Mouse (Mus musculus): ENCODE measurements around the gene Samm50. TPM values are rescaled to one million over a fixed set of nuclear protein-coding genes. Genes with fewer than 3 reads are reported as not detected.

Gene Samm50
- total and polyA plus RNA-seq, 2 experiments from 2014 or later, result 39.7 to 90.9 TPM

GRCm38 (mm10) chr15:84230661-84231060, 38.6 kb downstream of the Samm50 start:
- H3K9me3 ChIP-seq (ENCODE audit: low read length), result no peaks in the 10 kb centered on the region
- H3K27me3 ChIP-seq (ENCODE audit: insufficient read depth, low read length), result no peaks in the 10 kb centered on the region
- no peak overlapping the region for H3K9ac ChIP-seq (replicated peaks; ENCODE audit: low read length, poor library complexity, severe bottlenecking)
- peaks cover 25% of the 10 kb centered on the region for H3K4me1 ChIP-seq (ENCODE audit: insufficient read depth, low read length)
- ATAC-seq (ENCODE audit: low FRiP score) (no peak), DNase-seq (ENCODE audit: low spot score) (no peak)
- no peak for TF ChIP-seq CTCF (IDR thresholded peaks at IDR 0.05)
- no peak overlapping the region for H3K27ac ChIP-seq (ENCODE audit: low read depth, low read length)
- no peak overlapping the region for H3K4me3 ChIP-seq (ENCODE audit: low read depth, low read length)
- peak overlapping the region; percentile 87 for H3K4me2 ChIP-seq (ENCODE audit: low read depth, low read length, poor library complexity, severe bottlenecking)
- WGBS, result 8% methylated on average over 5 of the region's 5 CpGs
- H3K36me3 ChIP-seq (ENCODE audit: insufficient read depth, low read length), result no peaks in the 10 kb centered on the region

DNA sequence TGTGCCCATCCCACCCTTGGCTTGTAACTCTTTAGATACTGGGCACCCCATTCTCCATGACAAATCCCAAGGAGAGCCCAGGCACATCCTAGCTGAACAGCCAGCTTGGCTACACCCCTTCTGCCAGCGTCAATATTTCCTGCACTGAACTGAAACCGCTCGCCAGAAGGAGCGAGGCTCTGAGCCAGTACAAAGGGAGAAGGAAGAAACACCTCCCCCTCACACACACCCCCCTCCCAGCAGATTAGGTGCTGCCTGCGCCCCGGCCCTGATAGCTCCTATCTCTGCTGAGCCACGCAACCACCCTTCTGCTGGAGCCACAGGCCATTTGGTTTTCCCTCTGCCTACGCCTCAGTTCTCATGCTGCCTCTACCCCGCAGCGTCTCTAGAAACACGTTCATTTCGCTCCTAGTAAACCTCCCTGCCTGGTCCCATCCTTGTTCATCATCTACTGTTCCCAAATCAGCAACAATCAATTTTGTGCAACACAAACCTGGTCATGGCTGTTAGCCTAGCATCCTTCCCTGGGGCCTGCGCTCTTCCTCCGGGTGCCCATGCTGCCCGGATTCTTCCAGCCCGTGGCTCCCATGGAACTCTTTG, 39.2 kb downstream of the Samm50 start:
- DNase-seq (ENCODE audit: low spot score) (peak; percentile 51), ATAC-seq (ENCODE audit: low FRiP score) (peak; percentile 25; the same call in 1 of the 2 replicates)
- no peak for TF ChIP-seq CTCF (IDR thresholded peaks at IDR 0.05)
- H3K36me3 ChIP-seq (ENCODE audit: insufficient read depth, low read length), result no peaks in the 10 kb centered on the region
- peaks cover 25% of the 10 kb centered on the region for H3K4me1 ChIP-seq (ENCODE audit: insufficient read depth, low read length)
- peak overlapping the region; percentile 56 for H3K9ac ChIP-seq (replicated peaks; ENCODE audit: low read length, poor library complexity, severe bottlenecking)
- H3K4me3 ChIP-seq (ENCODE audit: low read depth, low read length), result peak overlapping the region; percentile 39
- no peaks in the 10 kb centered on the region for H3K27me3 ChIP-seq (ENCODE audit: insufficient read depth, low read length)
- H3K27ac ChIP-seq (ENCODE audit: low read depth, low read length), result peak overlapping the region; percentile 65
- 4% methylated on average over 16 of the region's 16 CpGs for WGBS
- H3K9me3 ChIP-seq (ENCODE audit: low read length), result no peaks in the 10 kb centered on the region
- peak overlapping the region; percentile 87 for H3K4me2 ChIP-seq (ENCODE audit: low read depth, low read length, poor library complexity, severe bottlenecking)

DNA sequence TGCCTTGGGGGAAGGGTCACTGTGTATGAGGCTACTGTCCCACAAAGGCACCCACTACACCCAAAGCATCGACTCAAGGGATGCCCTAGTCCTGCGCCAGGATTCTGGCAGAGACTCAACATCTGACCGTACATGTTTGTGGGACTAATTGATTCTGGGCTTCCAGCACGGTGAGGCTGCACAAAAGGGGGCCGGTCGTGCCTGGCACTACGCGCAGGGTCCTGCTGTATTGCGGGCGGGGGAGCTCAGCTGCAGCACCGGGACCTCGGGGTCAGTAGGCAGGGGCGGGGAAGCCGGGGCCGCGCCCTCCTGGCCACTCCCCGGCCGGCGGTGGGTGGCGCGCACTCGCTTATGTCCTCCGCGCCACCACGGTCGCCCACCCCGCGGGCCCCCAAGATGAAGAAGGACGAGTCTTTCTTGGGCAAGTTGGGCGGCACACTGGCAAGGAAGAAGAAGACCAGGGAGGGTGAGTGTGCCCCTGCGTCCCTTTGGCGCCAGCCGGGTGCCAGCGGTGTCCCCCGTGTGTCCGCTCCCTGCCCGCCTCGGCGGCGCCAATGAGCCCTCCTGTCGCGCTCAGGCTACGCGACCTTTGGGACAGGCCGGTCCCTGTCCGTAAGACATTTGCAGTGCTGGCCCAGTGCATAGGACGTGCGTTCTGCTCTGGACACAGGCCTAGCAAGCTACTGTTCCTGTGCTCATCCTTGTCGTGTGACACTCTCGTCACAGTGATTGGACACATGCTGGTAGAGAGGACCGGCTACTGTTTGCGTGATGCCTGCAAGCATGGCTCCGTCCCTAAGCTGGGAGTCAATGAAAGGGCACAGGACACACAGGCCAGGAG, 39.9 kb downstream of the Samm50 start, which contains the start of gene Parvb:
Parvb (plus strand) TSS at position 323 of the 841 bp plus-strand sequence.
- no peak for TF ChIP-seq CTCF (IDR thresholded peaks at IDR 0.05)
- Histone ChIP-seq H3K4me3 (ENCODE audit: low read depth, low read length) (peak within 1 kb of the TSS; percentile 39), H3K27ac (ENCODE audit: low read depth, low read length) (peak within 1 kb of the TSS; percentile 65), H3K4me1 (ENCODE audit: insufficient read depth, low read length) (peaks cover 18% of the 10 kb centered on the region), H3K9ac (replicated peaks; ENCODE audit: low read length, poor library complexity, severe bottlenecking) (peak within 1 kb of the TSS; percentile 56), H3K36me3 (ENCODE audit: insufficient read depth, low read length) (no peaks in the 10 kb centered on the region), H3K4me2 (ENCODE audit: low read depth, low read length, poor library complexity, severe bottlenecking) (peak within 1 kb of the TSS; percentile 87), H3K27me3 (ENCODE audit: insufficient read depth, low read length) (no peaks in the 10 kb centered on the region), H3K9me3 (ENCODE audit: low read length) (no peaks in the 10 kb centered on the region)
- ATAC-seq (ENCODE audit: low FRiP score), result peak; percentile 51; the same call in 1 of the 2 replicates
- peak; percentile 68 for DNase-seq (ENCODE audit: low spot score)
- 2% methylated on average over 52 of the region's 53 CpGs for WGBS

DNA sequence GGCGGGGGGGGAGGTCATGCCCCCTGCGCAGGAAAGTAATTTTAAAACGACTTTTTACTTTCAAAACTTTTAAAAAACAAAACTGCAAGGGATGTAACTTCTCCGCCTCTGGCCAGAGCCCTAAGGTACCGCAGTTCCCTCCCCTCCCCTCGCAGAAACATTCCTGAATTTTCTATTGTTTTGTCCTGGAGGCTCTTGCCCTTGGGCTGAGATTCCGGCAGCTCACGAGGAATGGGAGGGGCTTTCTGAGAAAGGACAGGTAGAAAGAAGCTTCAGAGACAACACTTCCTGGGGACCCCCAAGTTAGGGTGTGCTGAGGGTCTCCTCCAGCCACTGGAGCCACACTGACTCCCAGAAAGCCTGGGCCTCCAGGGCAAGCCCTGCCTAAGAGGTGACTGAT, 40.6 kb downstream of the Samm50 start:
- ATAC-seq (ENCODE audit: low FRiP score) (no peak), DNase-seq (ENCODE audit: low spot score) (no peak)
- Histone ChIP-seq H3K27ac (ENCODE audit: low read depth, low read length) (peak overlapping the region; percentile 65; the same call in 1 of the 2 replicates), H3K4me3 (ENCODE audit: low read depth, low read length) (peak overlapping the region; percentile 39), H3K27me3 (ENCODE audit: insufficient read depth, low read length) (no peaks in the 10 kb centered on the region), H3K4me1 (ENCODE audit: insufficient read depth, low read length) (peaks cover 16% of the 10 kb centered on the region), H3K36me3 (ENCODE audit: insufficient read depth, low read length) (no peaks in the 10 kb centered on the region), H3K4me2 (ENCODE audit: low read depth, low read length, poor library complexity, severe bottlenecking) (peak overlapping the region; percentile 87), H3K9ac (replicated peaks; ENCODE audit: low read length, poor library complexity, severe bottlenecking) (0 out of 2 replicates have a peak overlapping the region, but pooled peaks have one; percentile 8), H3K9me3 (ENCODE audit: low read length) (no peaks in the 10 kb centered on the region)
- no peak for TF ChIP-seq CTCF (IDR thresholded peaks at IDR 0.05)
- 19% methylated on average over 7 of the region's 8 CpGs for WGBS

DNA sequence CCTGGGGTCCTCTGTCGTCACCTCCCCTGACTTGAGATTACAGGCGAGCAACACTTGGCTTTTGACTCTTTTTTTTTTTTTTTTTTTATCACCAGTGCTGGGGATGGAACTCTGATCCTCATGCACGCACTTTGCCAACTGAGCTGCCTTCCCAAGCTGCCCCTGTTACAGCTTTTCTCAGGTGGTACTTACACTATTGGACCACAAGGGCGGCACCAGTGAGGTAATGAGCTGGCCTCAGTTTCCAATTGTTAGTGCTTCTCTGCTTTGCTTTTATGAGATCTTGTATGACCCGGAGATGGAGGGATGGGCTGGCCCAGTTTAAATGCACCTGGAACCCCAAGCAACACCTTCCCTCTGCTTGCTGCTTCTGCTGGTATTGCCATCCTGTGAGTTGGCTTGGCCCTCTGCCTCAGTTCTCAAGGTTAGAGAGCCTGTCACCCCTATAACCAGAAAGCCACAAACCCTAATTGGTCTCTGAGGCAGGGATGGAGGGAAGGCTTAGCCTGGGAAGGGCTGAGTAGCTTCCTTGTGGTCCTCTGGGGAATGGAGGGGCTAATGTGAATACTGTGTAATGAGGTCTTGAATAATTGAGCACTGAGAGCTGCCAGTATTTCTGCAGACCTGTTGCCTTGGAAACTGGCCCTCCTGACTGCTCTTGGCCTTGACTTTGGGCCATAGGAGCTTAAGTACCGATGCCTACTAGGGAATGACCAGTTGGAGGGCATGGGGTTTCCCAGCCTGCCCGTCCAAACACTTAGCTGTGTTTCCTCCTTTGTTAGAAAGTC, 42.9 kb downstream of the Samm50 start:
- 74% methylated on average over 7 of the region's 7 CpGs for WGBS
- Histone ChIP-seq H3K4me3 (ENCODE audit: low read depth, low read length) (no peak overlapping the region), H3K4me2 (ENCODE audit: low read depth, low read length, poor library complexity, severe bottlenecking) (no peak overlapping the region), H3K4me1 (ENCODE audit: insufficient read depth, low read length) (peaks cover 23% of the 10 kb centered on the region), H3K27me3 (ENCODE audit: insufficient read depth, low read length) (no peaks in the 10 kb centered on the region), H3K9me3 (ENCODE audit: low read length) (no peaks in the 10 kb centered on the region), H3K9ac (replicated peaks; ENCODE audit: low read length, poor library complexity, severe bottlenecking) (no peak overlapping the region), H3K27ac (ENCODE audit: low read depth, low read length) (peak overlapping the region; percentile 51), H3K36me3 (ENCODE audit: insufficient read depth, low read length) (no peaks in the 10 kb centered on the region)
- DNase-seq (ENCODE audit: low spot score) (peak; percentile 87), ATAC-seq (ENCODE audit: low FRiP score) (no peak; the same call in 1 of the 2 replicates)
- peak; percentile 54 for TF ChIP-seq CTCF (IDR thresholded peaks at IDR 0.05)

Measured in midbrain, postnatal 0 days (tissue).